Mouse (Mus musculus) ES-E14 (cell line): ENCODE results near the gene Slc28a3. TPM values are rescaled to one million over a fixed set of nuclear protein-coding genes. Genes with fewer than 3 reads are reported as not detected.

Experiments
- DNase-seq: peaks from one replicate; pipeline ENCODE4 v3.0.0-alpha.2; 2013; ENCODE audit warnings: low read depth, low spot score
- H3K27ac ChIP-seq: 2 replicates; pipeline ENCODE4 v1.5.1; 2012; ENCODE audit warnings: low read depth, mild to moderate bottlenecking, low read length, moderate library complexity, mixed read lengths; ENCODE audit not compliant: poor library complexity, insufficient read depth, severe bottlenecking
- H3K36me3 ChIP-seq: 2 replicates; pipeline ENCODE4 v1.6.1; 2012; ENCODE audit warnings: mild to moderate bottlenecking, low read length, moderate library complexity, mixed read lengths; ENCODE audit not compliant: control insufficient read depth, poor library complexity, insufficient read depth, severe bottlenecking
- H3K4me1 ChIP-seq, 2 experiments: fragments of 150-350 bp in 1 of 2; sonication (generic) in 1 of 2; 2 replicates each; pipeline ENCODE4 v1.6.1; 2012; ENCODE audit warnings: low read length in 2 of 2, mild to moderate bottlenecking in 1 of 2, mixed read lengths in 1 of 2; ENCODE audit not compliant: control insufficient read depth in 2 of 2, insufficient read depth in 2 of 2, poor library complexity in 1 of 2
- H3K4me3 ChIP-seq, 2 experiments: fragments of 150-350 bp in 1 of 2; sonication (generic) in 1 of 2; 2 replicates each; pipeline ENCODE4 v1.5.1; 2012; ENCODE audit warnings: low read length in 2 of 2, low read depth in 1 of 2, mild to moderate bottlenecking in 1 of 2, mixed read lengths in 1 of 2; ENCODE audit not compliant: insufficient read depth in 1 of 2, poor library complexity in 1 of 2, severe bottlenecking in 1 of 2
- H3K9ac ChIP-seq: 2 replicates; pipeline ENCODE4 v1.6.1; 2012; ENCODE audit warnings: low read depth, mild to moderate bottlenecking, low read length, mixed read lengths; ENCODE audit not compliant: poor library complexity, insufficient read depth, severe bottlenecking
- H3K9me3 ChIP-seq: fragments of 150-350 bp; sonication (generic); 2 replicates; pipeline ENCODE4 v1.6.1; 2012; ENCODE audit warnings: low read depth, mild to moderate bottlenecking, low read length; ENCODE audit not compliant: control insufficient read depth, insufficient read depth
- CHD2 ChIP-seq: IDR thresholded peaks from 2 replicates; pipeline ENCODE4 v1.6.1; 2014; ENCODE audit warnings: mild to moderate bottlenecking, low read depth, low read length, inconsistent platforms
- HCFC1 ChIP-seq: IDR thresholded peaks from 2 replicates; pipeline ENCODE4 v1.6.1; 2012; ENCODE audit warnings: low read length, inconsistent platforms, borderline replicate concordance; ENCODE audit not compliant: insufficient read depth
- MAFK ChIP-seq: IDR thresholded peaks from 2 replicates; pipeline ENCODE4 v1.6.1; 2014; ENCODE audit warnings: mild to moderate bottlenecking, low read depth, low read length, inconsistent platforms; ENCODE audit not compliant: insufficient read depth
- ZC3H11A ChIP-seq: IDR thresholded peaks from 2 replicates; pipeline ENCODE4 v1.6.1; 2012; ENCODE audit warnings: low read depth, mild to moderate bottlenecking, inconsistent platforms, low read length, borderline replicate concordance
- ZNF384 ChIP-seq: IDR thresholded peaks from 2 replicates; pipeline ENCODE4 v1.6.1; 2012; ENCODE audit warnings: low read depth, low read length, inconsistent platforms
- in situ Hi-C, 2 experiments: fragments of 600-800 bp; cut with MboI; formaldehyde crosslinking; loops; one replicate each; pipeline ENCODE4 v1.15.1; 2025; ENCODE audit warnings: low sequenced_read_pairs in 2 of 2, inconsistent platforms in 1 of 2; ENCODE audit not compliant: unreplicated experiment in 2 of 2
- total RNA-seq: library from RNA; depleted of rRNA; stranded (reverse); fragments of 300-350 nt; gene quantifications from 2 replicates; pipeline ENCODE4 v1.2.3, GENCODE M21; 2012

The Slc28a3 gene
- total RNA-seq, 1 experiment = 0.27 TPM

DNA sequence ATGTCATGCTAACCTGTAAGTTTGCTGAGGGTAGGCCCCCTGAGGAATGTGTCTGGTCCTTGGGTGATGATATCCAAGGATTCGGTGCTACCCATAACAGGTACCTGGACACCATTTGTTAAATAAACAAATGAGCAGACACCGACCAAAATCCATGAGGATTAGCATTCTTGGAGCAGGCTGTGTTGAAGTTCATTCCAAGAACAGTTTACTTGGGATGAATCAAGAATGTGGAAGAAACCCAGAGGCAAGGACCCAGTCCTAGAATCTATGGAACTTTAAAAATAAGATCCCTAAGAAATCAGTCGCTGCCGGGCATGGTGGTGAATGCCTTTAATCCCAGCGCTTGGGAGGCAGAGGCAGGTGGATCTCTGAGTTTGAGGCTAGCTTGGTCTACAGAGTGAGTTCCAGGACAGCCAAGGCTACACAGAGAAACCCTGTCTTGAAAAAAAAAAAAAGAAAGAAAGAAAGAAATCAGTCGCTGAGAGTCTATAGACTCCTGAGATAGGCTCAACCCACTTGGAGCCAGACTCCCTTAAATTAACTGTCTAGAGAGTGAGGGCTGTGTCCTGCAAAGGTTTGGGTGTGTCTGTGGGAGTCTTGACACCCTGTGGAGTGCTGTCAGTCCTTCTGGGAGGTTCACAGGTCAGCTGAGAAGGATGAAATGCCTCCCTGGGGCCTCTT is 73.3 kb downstream of the Slc28a3 start:
- H3K9me3 ChIP-seq = no peaks in the 10 kb centered on the region
- in situ Hi-C loops = loop anchor here in 1 of 2 experiments (25.0 kb wide), 1 partner anchor 250 kb away; the partner anchor contains the start of gene Gkap1
- no peak overlapping the region for H3K9ac ChIP-seq
- peaks cover 6 to 11% of the 10 kb centered on the region in 2 experiments; a peak in 2 of 4 replicates for H3K4me1 ChIP-seq
- DNase-seq = no peak
- H3K27ac ChIP-seq = no peak overlapping the region
- no peak for TF ChIP-seq CHD2
- TF ChIP-seq ZNF384 = no peak
- no peak for TF ChIP-seq HCFC1
- H3K4me3 ChIP-seq = no peak overlapping the region
- no peaks in the 10 kb centered on the region for H3K36me3 ChIP-seq

GRCm38 (mm10) chr13:58536466-58537231 is 74.0 kb downstream of the Slc28a3 start:
- peak overlapping the region in 1 of 2 experiments; percentile 52; a peak in 2 of 4 replicates for H3K4me3 ChIP-seq
- TF ChIP-seq HCFC1 = no peak
- TF ChIP-seq CHD2 = no peak
- no peak for TF ChIP-seq ZNF384
- no peak for TF ChIP-seq ZC3H11A
- no peak for TF ChIP-seq MAFK
- DNase-seq = no peak
- H3K36me3 ChIP-seq = no peaks in the 10 kb centered on the region
- H3K27ac ChIP-seq = no peak overlapping the region
- in situ Hi-C loops = loop anchor here in 1 of 2 experiments (25.0 kb wide), 1 partner anchor 249 kb away; the partner anchor contains the start of gene Gkap1
- H3K4me1 ChIP-seq = peaks cover 6 to 11% of the 10 kb centered on the region in 2 experiments; a peak in 2 of 4 replicates
- H3K9me3 ChIP-seq = no peaks in the 10 kb centered on the region
- H3K9ac ChIP-seq = no peak overlapping the region

- TF ChIP-seq CHD2 (no peak), MAFK (no peak), HCFC1 (no peak)
- H3K27ac ChIP-seq = no peak overlapping the region
- in situ Hi-C loops = loop anchor here in 1 of 2 experiments (25.0 kb wide), 1 partner anchor 248 kb away; the partner anchor contains the start of gene Gkap1
- DNase-seq = no peak
- no peak overlapping the region for H3K4me3 ChIP-seq
- H3K36me3 ChIP-seq = no peaks in the 10 kb centered on the region
- no peaks in the 10 kb centered on the region for H3K9me3 ChIP-seq
- H3K4me1 ChIP-seq = peaks cover 6 to 11% of the 10 kb centered on the region in 2 experiments; a peak in 2 of 4 replicates
- H3K9ac ChIP-seq = no peak overlapping the region
Observed at GRCm38 (mm10) chr13:58535321-58535720, 75.4 kb downstream of the Slc28a3 start.

DNA sequence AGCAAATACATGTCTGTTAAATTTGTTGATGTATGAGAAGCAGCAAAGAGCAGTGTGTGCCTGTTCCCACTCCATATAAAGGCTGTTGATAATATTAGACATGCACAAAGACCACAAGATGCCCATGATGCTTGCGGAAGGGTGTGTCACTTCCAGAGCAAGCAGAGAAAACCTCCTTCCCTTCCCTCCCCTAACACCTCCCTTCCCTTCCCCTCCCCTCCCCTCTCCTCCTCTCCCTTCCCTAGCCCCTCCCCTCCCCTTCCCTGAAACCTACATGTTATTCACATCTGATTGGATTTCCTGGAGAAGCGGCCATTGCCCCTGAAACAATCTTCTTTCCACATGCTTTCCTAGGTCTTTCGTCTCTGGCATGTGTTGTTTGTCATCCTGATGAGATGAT is 75.8 kb downstream of the Slc28a3 start:
- TF ChIP-seq ZNF384 (no peak), ZC3H11A (no peak), CHD2 (no peak)
- H3K36me3 ChIP-seq = no peaks in the 10 kb centered on the region
- no peak for DNase-seq
- peaks cover 6 to 11% of the 10 kb centered on the region in 2 experiments; a peak in 2 of 4 replicates for H3K4me1 ChIP-seq
- in situ Hi-C loops = loop anchor here in 1 of 2 experiments (25.0 kb wide), 1 partner anchor 248 kb away; the partner anchor contains the start of gene Gkap1
- no peaks in the 10 kb centered on the region for H3K9me3 ChIP-seq
- H3K27ac ChIP-seq = no peak overlapping the region
- no peak overlapping the region for H3K9ac ChIP-seq
- no peak overlapping the region for H3K4me3 ChIP-seq
